Mouse (Mus musculus): ENCODE data around the gene Gm21119.
"Not testable (repeated sequence)": the region's sequence is repeated elsewhere in the genome, so short reads cannot be mapped to it uniquely, and the experiment has no call there.

Gene Gm21119

GRCm38 (mm10) chr8:20614619-20615018 lies at the start of gene Gm21119:
Gene Gm21119, plus strand, starts transcription at chr8:20614919.
- not testable (repeated sequence) for DNase-seq (ENCODE audit: low read depth, low spot score)

GRCm38 (mm10) chr8:20566753-20567152 lies 48.0 kb upstream of the Gm21119 start:
- DNase-seq (ENCODE audit: low read depth, low spot score): not testable (repeated sequence)

GRCm38 (mm10) chr8:20581081-20581480 lies 33.6 kb upstream of the Gm21119 start:
- not testable (repeated sequence) for DNase-seq (ENCODE audit: low read depth, low spot score)

- not testable (repeated sequence) for DNase-seq (ENCODE audit: low read depth, low spot score)
Measured at GRCm38 (mm10) chr8:20582772-20583171, 31.9 kb upstream of the Gm21119 start.

- DNase-seq (ENCODE audit: low read depth, low spot score): not testable (repeated sequence)
Measured at GRCm38 (mm10) chr8:20588268-20589177, 26.2 kb upstream of the Gm21119 start.

GRCm38 (mm10) chr8:20589178-20589539 lies 25.6 kb upstream of the Gm21119 start:
- DNase-seq (ENCODE audit: low read depth, low spot score): not testable (repeated sequence)

GRCm38 (mm10) chr8:20590117-20590997 lies 24.4 kb upstream of the Gm21119 start:
- DNase-seq (ENCODE audit: low read depth, low spot score): not testable (repeated sequence)

- DNase-seq (ENCODE audit: low read depth, low spot score): not testable (repeated sequence)
Measured at GRCm38 (mm10) chr8:20591002-20591401, 23.7 kb upstream of the Gm21119 start.

- DNase-seq (ENCODE audit: low read depth, low spot score): not testable (repeated sequence)
Measured at GRCm38 (mm10) chr8:20592732-20593272, 21.9 kb upstream of the Gm21119 start.

- not testable (repeated sequence) for DNase-seq (ENCODE audit: low read depth, low spot score)
Measured at GRCm38 (mm10) chr8:20593841-20594240, 20.9 kb upstream of the Gm21119 start.

- not testable (repeated sequence) for DNase-seq (ENCODE audit: low read depth, low spot score)
Measured at GRCm38 (mm10) chr8:20596081-20596841, 18.5 kb upstream of the Gm21119 start.

GRCm38 (mm10) chr8:20596842-20597708 lies 17.6 kb upstream of the Gm21119 start:
- DNase-seq (ENCODE audit: low read depth, low spot score): not testable (repeated sequence)

GRCm38 (mm10) chr8:20598300-20599170 lies 16.2 kb upstream of the Gm21119 start:
- DNase-seq (ENCODE audit: low read depth, low spot score): not testable (repeated sequence)

- not testable (repeated sequence) for DNase-seq (ENCODE audit: low read depth, low spot score)
Measured at GRCm38 (mm10) chr8:20599350-20599749, 15.4 kb upstream of the Gm21119 start.

GRCm38 (mm10) chr8:20610856-20611255 lies 3.9 kb upstream of the Gm21119 start:
- not testable (repeated sequence) for DNase-seq (ENCODE audit: low read depth, low spot score)

GRCm38 (mm10) chr8:20612721-20613120 lies 2.0 kb upstream of the Gm21119 start:
- DNase-seq (ENCODE audit: low read depth, low spot score): not testable (repeated sequence)

GRCm38 (mm10) chr8:20630766-20631165 lies 16.0 kb downstream of the Gm21119 start:
- DNase-seq (ENCODE audit: low read depth, low spot score): not testable (repeated sequence)

GRCm38 (mm10) chr8:20637931-20638330 lies 23.2 kb downstream of the Gm21119 start:
- DNase-seq (ENCODE audit: low read depth, low spot score): not testable (repeated sequence)

GRCm38 (mm10) chr8:20643536-20643935 lies 28.8 kb downstream of the Gm21119 start:
- DNase-seq (ENCODE audit: low read depth, low spot score): not testable (repeated sequence)

Measured in retina, adult 2 months (tissue).